Mouse (Mus musculus) adipose tissue, adult 10 weeks (tissue): ENCODE data around the gene Gm4216. TPM values are rescaled to one million over a fixed set of nuclear protein-coding genes. Genes with fewer than 3 reads are reported as not detected.

Experiments
- polyA plus RNA-seq: library from polyadenylated mRNA; stranded (reverse); fragments of 350-450 nt; fragmentation: Illumina TruSeq; extraction: RNeasy Lipid Tissue Mini Kit (QIAGEN cat#74804); gene quantifications from one replicate; pipeline ENCODE4 v1.2.3, GENCODE M21; 2014; ENCODE audit warnings: low read depth, low replicate concordance

The Gm4216 gene
- not detected for polyA plus RNA-seq

DNA sequence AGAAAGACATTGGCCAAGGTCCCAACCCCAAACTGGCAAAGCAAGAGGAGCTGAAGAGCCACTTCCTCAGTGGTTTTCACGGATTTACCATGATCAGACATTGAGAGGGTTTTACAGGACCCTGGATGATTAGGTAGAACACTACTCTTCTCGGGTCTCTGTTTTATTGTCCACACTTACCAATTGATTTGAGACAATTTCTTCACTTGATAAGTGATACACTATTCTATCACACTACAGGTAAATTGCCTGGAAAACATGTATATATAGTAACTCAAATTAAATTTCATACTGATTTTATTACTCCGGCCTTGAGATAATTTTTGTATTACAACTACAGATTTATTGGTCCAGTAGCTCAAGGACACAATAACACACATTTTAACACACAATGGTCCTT, at the start of gene Gm4216:
TSS of gene Gm4216 (minus strand) at position 101 of the 400 bp plus-strand sequence.

DNA sequence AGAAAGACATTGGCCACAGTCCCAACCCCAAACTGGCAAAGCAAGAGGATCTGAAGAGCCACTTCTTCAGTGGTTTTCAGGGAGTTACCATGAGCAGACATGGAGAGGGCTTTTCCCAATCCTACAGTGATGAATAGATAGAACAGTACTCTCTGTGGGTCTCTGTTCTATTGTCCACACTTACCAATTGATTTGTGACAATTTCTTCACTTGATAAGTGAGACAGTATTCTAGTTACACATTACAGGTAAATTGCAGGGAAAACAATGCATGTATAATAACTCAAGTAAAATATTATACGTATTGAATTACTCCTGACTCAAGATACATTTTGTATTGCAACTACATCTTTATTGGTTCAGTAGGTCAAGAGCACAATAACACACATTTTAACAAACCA, 47.6 kb upstream of the Gm4216 start, which contains the start of gene Gm8720:
TSS of gene Gm8720 (minus strand) at position 101 of the 400 bp plus-strand sequence.

DNA sequence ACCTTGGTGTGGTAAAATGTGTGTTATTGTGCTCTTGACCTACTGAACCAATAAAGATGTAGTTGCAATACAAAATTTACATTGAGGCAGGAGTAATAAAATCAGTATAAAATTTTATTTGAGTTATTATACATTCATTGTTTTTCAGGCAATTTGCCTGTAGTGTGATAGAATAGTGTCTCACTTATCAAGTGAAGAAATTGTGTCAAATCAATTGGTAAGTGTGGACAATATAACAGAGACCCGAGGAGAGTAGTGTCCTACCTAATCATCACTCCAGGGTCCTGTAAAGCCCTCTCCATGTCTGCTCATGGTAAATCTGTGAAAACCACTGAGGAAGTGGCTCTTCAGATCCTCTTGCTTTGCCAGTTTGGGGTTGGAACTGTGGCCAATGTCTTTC, 35.5 kb upstream of the Gm4216 start, which contains the start of gene Vmn1r163:
TSS of gene Vmn1r163 (plus strand) at position 301 of the 400 bp plus-strand sequence.

DNA sequence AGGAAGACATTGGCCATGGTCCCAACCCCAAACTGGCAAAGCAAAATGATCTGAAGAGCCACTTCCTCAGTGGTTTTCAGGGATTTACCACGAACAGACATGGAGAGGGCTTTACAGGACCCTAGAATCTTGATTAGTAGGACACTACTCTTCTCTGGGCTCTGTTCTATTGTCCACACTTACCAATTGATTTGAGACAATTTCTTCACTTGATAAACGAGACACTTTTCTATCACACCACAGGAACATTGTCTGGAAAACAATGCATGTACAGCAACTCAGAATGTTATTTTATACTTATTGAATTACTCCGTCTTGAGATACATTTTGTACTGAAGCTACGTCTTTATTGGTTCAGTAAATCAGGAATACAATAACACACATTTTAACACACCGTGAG, 35.1 kb downstream of the Gm4216 start, which contains the start of gene Gm4214:
TSS of gene Gm4214 (minus strand) at position 101 of the 400 bp plus-strand sequence.

Other genes with a start within 250 kb of the Gm4216 start
- gene Vmn1r158, start 229.1 kb downstream of the Gm4216 start, polyA plus RNA-seq: not detected
- not detected for gene Vmn1r159, start 176.3 kb downstream of the Gm4216 start, polyA plus RNA-seq
- gene Vmn1r160, start 148.7 kb downstream of the Gm4216 start, polyA plus RNA-seq: not detected
- not detected for gene Gm4214, start 35.2 kb downstream of the Gm4216 start, polyA plus RNA-seq
- not detected for gene Vmn1r163, start 35.6 kb upstream of the Gm4216 start, polyA plus RNA-seq
- not detected for gene Gm8720, start 47.5 kb upstream of the Gm4216 start, polyA plus RNA-seq
- gene Gm10662, start 124.6 kb upstream of the Gm4216 start, polyA plus RNA-seq: not detected
- gene Vmn1r165, start 197.4 kb upstream of the Gm4216 start, polyA plus RNA-seq: not detected
- gene Vmn1r166, start 231.8 kb upstream of the Gm4216 start, polyA plus RNA-seq: not detected